Mouse (Mus musculus): ENCODE data around the gene Fsd1l. TPM values are rescaled to one million over a fixed set of nuclear protein-coding genes. Genes with fewer than 3 reads are reported as not detected.

Fsd1l gene
- total and polyA plus RNA-seq, 2 experiments: 0.05 to 0.74 TPM

DNA sequence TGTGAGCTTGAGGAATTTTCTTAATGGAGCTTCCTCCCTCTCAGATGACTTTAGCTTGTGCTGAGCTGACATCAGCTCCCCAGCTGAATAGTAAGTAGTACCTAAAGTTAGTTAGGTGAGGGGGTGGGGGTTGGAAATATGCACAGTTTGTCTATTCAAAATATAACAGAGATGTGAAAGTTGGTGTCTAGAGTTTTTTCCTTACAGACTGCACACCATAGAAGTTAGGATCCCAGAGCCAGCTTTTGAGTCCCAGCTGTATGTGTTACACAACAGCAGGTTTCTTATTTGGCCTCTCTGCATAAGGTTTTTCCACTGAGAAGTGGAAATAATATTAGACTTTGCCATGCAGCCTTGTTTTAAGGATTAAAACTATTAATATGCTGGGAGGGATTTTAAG, 118.6 kb downstream of the Fsd1l start:
- H3K27me3 ChIP-seq (ENCODE audit: control insufficient read depth, insufficient read depth, low read length): no peaks in the 10 kb centered on the region
- no peak for DNase-seq (ENCODE audit: extremely low read depth, low read depth, low spot score)
- peaks cover 12% of the 10 kb centered on the region; the same call in 1 of the 2 replicates for H3K36me3 ChIP-seq (ENCODE audit: control insufficient read depth, insufficient read depth, low read length)
- H3K4me1 ChIP-seq (ENCODE audit: control insufficient read depth, insufficient read depth, low read length): no peaks in the 10 kb centered on the region
- H3K9ac ChIP-seq (ENCODE audit: low read depth, low read length): no peak overlapping the region
- no peak overlapping the region for H3K27ac ChIP-seq (replicated peaks; ENCODE audit: insufficient read depth, low read depth, low read length)
- H3K79me2 ChIP-seq (ENCODE audit: control insufficient read depth, insufficient read depth, low read length): no peaks in the 10 kb centered on the region
- TF ChIP-seq POLR2A (IDR thresholded peaks at IDR 0.05; ENCODE audit: extremely low read depth, insufficient read depth, low read length) (no peak), CTCF (IDR thresholded peaks at IDR 0.05; ENCODE audit: low read depth, low read length) (no peak)
- no peak overlapping the region for H3K4me3 ChIP-seq (ENCODE audit: insufficient read depth, low read depth, low read length)

DNA sequence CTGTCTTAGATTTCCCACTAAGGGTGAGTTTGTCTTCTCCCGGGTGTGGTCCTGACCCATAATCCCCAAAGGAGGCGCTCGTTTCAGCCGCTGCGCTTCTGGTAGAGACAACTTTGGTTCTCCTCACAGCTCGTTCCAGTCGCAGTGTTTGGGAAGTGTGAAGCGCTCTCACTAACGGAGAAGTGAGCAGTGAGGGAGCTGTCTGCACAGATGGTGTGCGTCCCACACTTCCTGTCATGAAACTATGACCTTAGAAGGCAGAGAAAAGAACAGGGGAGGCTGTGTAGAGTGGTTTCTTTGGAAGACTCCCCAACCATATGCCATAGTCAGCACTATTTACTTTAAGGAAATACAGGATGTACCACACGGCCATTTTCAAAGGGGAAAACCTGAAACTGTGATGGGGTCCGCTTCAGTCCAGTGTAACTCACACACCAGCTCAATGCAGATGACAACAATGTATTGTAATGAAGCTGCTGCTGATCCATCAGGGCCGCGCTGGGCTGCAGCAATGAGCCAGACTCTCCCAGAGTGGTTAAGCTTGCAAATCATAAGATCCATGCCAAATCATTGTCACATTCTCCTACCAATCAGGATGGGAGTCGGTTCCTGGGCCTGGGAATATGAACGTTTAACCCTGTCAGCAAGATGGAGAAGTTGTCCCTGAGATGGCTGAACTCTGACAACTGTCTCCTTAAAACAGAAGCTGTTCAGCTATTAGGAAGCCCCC, 119.3 kb downstream of the Fsd1l start:
- WGBS: 89% methylated on average over 16 of the region's 16 CpGs
- H3K36me3 ChIP-seq (ENCODE audit: control insufficient read depth, insufficient read depth, low read length): peaks cover 10% of the 10 kb centered on the region; the same call in 1 of the 2 replicates
- H3K4me1 ChIP-seq (ENCODE audit: control insufficient read depth, insufficient read depth, low read length): no peaks in the 10 kb centered on the region
- TF ChIP-seq POLR2A (IDR thresholded peaks at IDR 0.05; ENCODE audit: extremely low read depth, insufficient read depth, low read length) (no peak), CTCF (IDR thresholded peaks at IDR 0.05; ENCODE audit: low read depth, low read length) (no peak)
- no peak overlapping the region for H3K9ac ChIP-seq (ENCODE audit: low read depth, low read length)
- H3K27ac ChIP-seq (replicated peaks; ENCODE audit: insufficient read depth, low read depth, low read length): no peak overlapping the region
- no peaks in the 10 kb centered on the region for H3K79me2 ChIP-seq (ENCODE audit: control insufficient read depth, insufficient read depth, low read length)
- no peak overlapping the region for H3K4me3 ChIP-seq (ENCODE audit: insufficient read depth, low read depth, low read length)
- H3K27me3 ChIP-seq (ENCODE audit: control insufficient read depth, insufficient read depth, low read length): no peaks in the 10 kb centered on the region
- DNase-seq (ENCODE audit: extremely low read depth, low read depth, low spot score): no peak

Other genes with a start within 250 kb of the Fsd1l start
- gene Slc44a1, start 191.1 kb upstream of the Fsd1l start, total RNA-seq (2014; rRNA removed): 32.9 and 36.6 TPM in 2 replicates
- 15.5 and 16.3 TPM in 2 replicates for gene Slc44a1, start 191.1 kb upstream of the Fsd1l start, polyA plus RNA-seq (2012; rRNA removed)
- gene Fktn, start 82.5 kb downstream of the Fsd1l start, total RNA-seq (2014; rRNA removed): 5.6 and 5.8 TPM in 2 replicates
- 2.0 and 2.3 TPM in 2 replicates for gene Fktn, start 82.5 kb downstream of the Fsd1l start, polyA plus RNA-seq (2012; rRNA removed)
- under 0.01 TPM in 1 of 2 replicates, not detected in the other for gene Tal2, start 148.2 kb downstream of the Fsd1l start, total RNA-seq (2014; rRNA removed)
- gene Tal2, start 148.2 kb downstream of the Fsd1l start, polyA plus RNA-seq (2012; rRNA removed): not detected in 2 replicates
- 29.5 and 33.2 TPM in 2 replicates for gene Tmem38b, start 194.6 kb downstream of the Fsd1l start, total RNA-seq (2014; rRNA removed)
- gene Tmem38b, start 194.6 kb downstream of the Fsd1l start, polyA plus RNA-seq (2012; rRNA removed): 37.3 and 44.7 TPM in 2 replicates

Measured in liver, adult 2 months (tissue).